Mouse (Mus musculus) thymus, adult 2 months (tissue): ENCODE results near the gene Pdk1. TPM values are rescaled to one million over a fixed set of nuclear protein-coding genes. Genes with fewer than 3 reads are reported as not detected.

ENCODE experiments used
- DNase-seq: peaks from one replicate; pipeline ENCODE4 v3.0.0; 2021
- H3K27ac ChIP-seq: fragments of 200-500 bp; 2 replicates; pipeline ENCODE4 v1.5.1; 2012; ENCODE audit warnings: low read length, control low read depth; ENCODE audit not compliant: control insufficient read depth, insufficient read depth
- H3K27me3 ChIP-seq: fragments of 200-500 bp; 2 replicates; pipeline ENCODE4 v1.6.1; 2012; ENCODE audit warnings: mild to moderate bottlenecking, low read length, moderate library complexity, mixed read lengths; ENCODE audit not compliant: control insufficient read depth, insufficient read depth
- H3K36me3 ChIP-seq: fragments of 200-500 bp; 2 replicates; pipeline ENCODE4 v1.6.1; 2012; ENCODE audit warnings: mild to moderate bottlenecking, low read length, moderate library complexity; ENCODE audit not compliant: control insufficient read depth, insufficient read depth
- H3K4me1 ChIP-seq: fragments of 200-500 bp; replicated peaks from 2 replicates; pipeline ENCODE4 v1.6.1; 2012; ENCODE audit warnings: low read length; ENCODE audit not compliant: control insufficient read depth, insufficient read depth
- H3K4me3 ChIP-seq: fragments of 200-500 bp; 2 replicates; pipeline ENCODE4 v1.5.1; 2012; ENCODE audit warnings: mild to moderate bottlenecking, low read length, control low read depth, moderate library complexity; ENCODE audit not compliant: control insufficient read depth, insufficient read depth
- CTCF ChIP-seq: fragments of 200-500 bp; IDR thresholded peaks from 2 replicates; pipeline ENCODE4 v1.5.1; 2012; ENCODE audit warnings: mild to moderate bottlenecking, control low read depth, low read length, moderate library complexity, borderline replicate concordance; ENCODE audit not compliant: control insufficient read depth, poor library complexity, insufficient read depth; ENCODE audit errors: extremely low read depth
- POLR2A ChIP-seq: fragments of 200-500 bp; IDR thresholded peaks from 2 replicates; pipeline ENCODE4 v1.6.1; 2012; ENCODE audit warnings: mild to moderate bottlenecking, low read length, control low read depth, moderate library complexity; ENCODE audit not compliant: control insufficient read depth, poor library complexity, insufficient read depth; ENCODE audit errors: extremely low read depth
- WGBS: fragments of 180-500 bp; shearing (Covaris S2); methylation state at CpG from one replicate; pipeline ENCODE4 v1.1.7; 2018; 5-methylcytosine and 5-hydroxymethylcytosine counted together
- polyA plus RNA-seq: library from polyadenylated mRNA; depleted of rRNA; stranded (reverse); fragments of >200 nt; gene quantifications from 2 replicates; pipeline ENCODE4 v1.2.3, GENCODE M21; 2012; rRNA removed

Gene Pdk1
- polyA plus RNA-seq, 1 experiment, result 43.7 TPM

DNA sequence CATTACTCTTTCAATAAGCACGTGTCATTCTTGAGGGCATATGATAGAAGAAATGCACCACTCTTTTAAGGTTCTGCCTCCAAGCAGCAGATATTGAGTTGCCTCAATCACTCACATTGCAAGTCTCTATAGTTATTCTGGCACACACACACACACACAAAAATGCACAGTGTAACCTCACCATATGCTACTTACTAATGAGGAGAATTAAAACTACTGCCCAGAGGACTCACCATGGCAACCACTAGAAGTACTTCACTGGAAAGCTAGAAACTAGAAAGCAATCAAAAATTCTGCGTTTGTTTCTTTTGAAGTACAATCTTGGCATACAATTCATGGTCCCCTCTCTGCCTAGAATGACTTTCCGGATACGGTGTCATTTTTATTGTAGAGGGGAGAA lies 78.2 kb downstream of the Pdk1 start:
- Histone ChIP-seq H3K4me1 (no peaks in the 10 kb centered on the region), H3K36me3 (no peaks in the 10 kb centered on the region), H3K27ac (no peak overlapping the region), H3K4me3 (no peak overlapping the region), H3K27me3 (no peaks in the 10 kb centered on the region)
- WGBS, result 98% methylated on average over 4 of the region's 4 CpGs
- DNase-seq, result no peak
- no peak for TF ChIP-seq CTCF
- no peak for TF ChIP-seq POLR2A

Other genes with a start within 250 kb of the Pdk1 start
- gene Itga6, start 127.6 kb upstream of the Pdk1 start, polyA plus RNA-seq, result 38.2 and 38.8 TPM in 2 replicates
- gene Rapgef4, start 108.0 kb downstream of the Pdk1 start, polyA plus RNA-seq, result 8.3 and 9.2 TPM in 2 replicates